8 mouse cellular contexts compared by ENCODE assay signal in genomic region chr17:71474762-71475704, GRCm38 (mm10). TPM values are rescaled to one million over a fixed set of nuclear protein-coding genes. Genes with fewer than 3 reads are reported as not detected.
DNase-seq lines count a peak whose midpoint lies in the region; ATAC-seq and TF ChIP-seq lines count a peak whose summit lies in the region.

Smchd1 (minus strand) TSS chr17:71475343.

- DNase-seq in CH12.LX (ENCODE audit: extremely low read depth) = peak; percentile 89
- peak; percentile 85 for DNase-seq in c-Kit-positive CD71-negative TER-119-negative erythroid progenitor cells, embryonic 14.5 days (ENCODE audit: low read depth)
- DNase-seq in forebrain, embryonic 10.5 days (ENCODE audit: extremely low spot score, low spot score) = peak; percentile 95
- DNase-seq in kidney, postnatal 25 days = peak; percentile 93 to 98
- DNase-seq in liver, embryonic 13.5 days = peak; percentile 93
- DNase-seq in natural killer cell, adult 2 months (ENCODE audit: low spot score in 2 of 2) = peak; percentile 90 to 92

- no peak for TF ChIP-seq EP300 in CH12.LX (IDR thresholded peaks at IDR 0.05; ENCODE audit: low read length)

- H3K4me3 ChIP-seq in CH12.LX (replicated peaks in 1 of 3; ENCODE audit: low read depth in 2 of 3, low read length in 2 of 3, poor library complexity in 1 of 3) = peak within 1 kb of the TSS; percentile 91 to 99 (median 94)
- H3K4me3 ChIP-seq in forebrain, embryonic 10.5 days = peak within 1 kb of the TSS; percentile 82
- peak within 1 kb of the TSS; percentile 68 for H3K4me3 ChIP-seq in heart, embryonic 15.5 days
- peak within 1 kb of the TSS; percentile 96 for H3K4me3 ChIP-seq in liver, embryonic 13.5 days (replicated peaks)
- peak within 1 kb of the TSS; percentile 92 for H3K4me3 ChIP-seq in stomach, embryonic 14.5 days (ENCODE audit: low read depth, low read length)

- 1% methylated on average over 106 of the region's 109 CpGs for WGBS in forebrain, embryonic 10.5 days
- WGBS in heart, embryonic 15.5 days = under 1% methylated on average over 102 of the region's 109 CpGs
- WGBS in liver, embryonic 13.5 days (ENCODE audit: insufficient replicate concordance) = under 1% methylated on average over 92 of the region's 109 CpGs
- under 1% methylated on average over 104 of the region's 109 CpGs for WGBS in stomach, embryonic 14.5 days

- TF ChIP-seq POLR2A in CH12.LX (IDR thresholded peaks at IDR 0.05; ENCODE audit: low read depth, low read length) = peak; percentile 82

- in situ Hi-C loops in CH12.LX (cut with MboI; ENCODE audit: low pct_ligation_motif_present, low pct_unique_long_range_greater_than_20kb, low sequenced_read_pairs) = no loop called here

- H3K79me2 ChIP-seq in CH12.LX (replicated peaks; ENCODE audit: control insufficient read depth, extremely low read depth, insufficient read depth, poor library complexity, severe bottlenecking) = peaks cover 44% of the 10 kb centered on the region

- peak in 1 of 2 experiments; percentile 21; a peak in 1 of 4 replicates for TF ChIP-seq CTCF in CH12.LX (conservative IDR thresholded peaks at IDR 0.05 in 1 of 2, IDR thresholded peaks at IDR 0.05 in 1 of 2; ENCODE audit: low read depth in 2 of 2, low read length in 2 of 2)

- dilution Hi-C loops in CH12.LX (cut with MboI; ENCODE audit: extremely low pct_ligation_motif_present, extremely low pct_unique_long_range_greater_than_20kb, low sequenced_read_pairs) = no loop called here

- no peaks in the 10 kb centered on the region for H3K9me3 ChIP-seq in CH12.LX (replicated peaks; ENCODE audit: low read length)
- no peaks in the 10 kb centered on the region for H3K9me3 ChIP-seq in forebrain, embryonic 10.5 days
- no peaks in the 10 kb centered on the region for H3K9me3 ChIP-seq in heart, embryonic 15.5 days (replicated peaks)
- no peaks in the 10 kb centered on the region for H3K9me3 ChIP-seq in liver, embryonic 13.5 days (replicated peaks)
- no peaks in the 10 kb centered on the region for H3K9me3 ChIP-seq in stomach, embryonic 14.5 days (ENCODE audit: control insufficient read depth, low read depth, low read length)

- H3K27me3 ChIP-seq in CH12.LX (replicated peaks) = peaks cover 2% of the 10 kb centered on the region
- H3K27me3 ChIP-seq in forebrain, embryonic 10.5 days (ENCODE audit: poor library complexity, severe bottlenecking) = no peaks in the 10 kb centered on the region
- no peaks in the 10 kb centered on the region for H3K27me3 ChIP-seq in heart, embryonic 15.5 days
- no peaks in the 10 kb centered on the region for H3K27me3 ChIP-seq in liver, embryonic 13.5 days
- no peaks in the 10 kb centered on the region for H3K27me3 ChIP-seq in stomach, embryonic 14.5 days (ENCODE audit: control insufficient read depth, insufficient read depth, low read length)

- peak; percentile 97 for ATAC-seq in heart, embryonic 15.5 days (replicated peaks; ENCODE audit: insufficient number of reproducible peaks, insufficient read depth, low FRiP score, low read depth)
- ATAC-seq in liver, embryonic 13.5 days (ENCODE audit: low read depth) = peak; percentile 97
- ATAC-seq in stomach, embryonic 14.5 days (ENCODE audit: insufficient number of reproducible peaks, insufficient read depth, low FRiP score, low read depth) = peak; percentile 97

- peak within 1 kb of the TSS; percentile 92 for H3K9ac ChIP-seq in CH12.LX (ENCODE audit: insufficient read depth, low read depth)
- H3K9ac ChIP-seq in heart, embryonic 15.5 days = peak within 1 kb of the TSS; percentile 96
- H3K9ac ChIP-seq in liver, embryonic 13.5 days = peak within 1 kb of the TSS; percentile 96
- H3K9ac ChIP-seq in stomach, embryonic 14.5 days (replicated peaks; ENCODE audit: low read depth, low read length) = peak within 1 kb of the TSS; percentile 90

- peak within 1 kb of the TSS; percentile 91 for H3K4me2 ChIP-seq in CH12.LX (ENCODE audit: insufficient read depth, low read depth, poor library complexity, severe bottlenecking)
- H3K4me2 ChIP-seq in heart, embryonic 15.5 days = peak within 1 kb of the TSS; percentile 86
- H3K4me2 ChIP-seq in liver, embryonic 13.5 days = peak within 1 kb of the TSS; percentile 84
- H3K4me2 ChIP-seq in stomach, embryonic 14.5 days (replicated peaks; ENCODE audit: low read depth, low read length) = peak within 1 kb of the TSS; percentile 64

- H3K4me1 ChIP-seq in CH12.LX (ENCODE audit: control insufficient read depth in 1 of 2, insufficient read depth in 2 of 2) = peaks cover 12 to 39% of the 10 kb centered on the region in 2 experiments
- H3K4me1 ChIP-seq in forebrain, embryonic 10.5 days = peaks cover 25% of the 10 kb centered on the region
- H3K4me1 ChIP-seq in heart, embryonic 15.5 days (replicated peaks) = peaks cover 11% of the 10 kb centered on the region
- H3K4me1 ChIP-seq in liver, embryonic 13.5 days (replicated peaks) = peaks cover 39% of the 10 kb centered on the region
- peaks cover 13% of the 10 kb centered on the region for H3K4me1 ChIP-seq in stomach, embryonic 14.5 days (ENCODE audit: control insufficient read depth, insufficient read depth, low read length)

- TF ChIP-seq RAD21 in CH12.LX (IDR thresholded peaks at IDR 0.05; ENCODE audit: low read depth, low read length) = no peak

- peak within 1 kb of the TSS; percentile 67 for H3K27ac ChIP-seq in CH12.LX (ENCODE audit: insufficient read depth, low read depth)
- peak within 1 kb of the TSS; percentile 99 for H3K27ac ChIP-seq in forebrain, embryonic 10.5 days
- H3K27ac ChIP-seq in heart, embryonic 15.5 days = peak within 1 kb of the TSS; percentile 99
- H3K27ac ChIP-seq in liver, embryonic 13.5 days = peak within 1 kb of the TSS; percentile 96
- peak within 1 kb of the TSS; percentile 99 for H3K27ac ChIP-seq in stomach, embryonic 14.5 days (ENCODE audit: low read length)

- H3K36me3 ChIP-seq in CH12.LX (replicated peaks in 1 of 2; ENCODE audit: control insufficient read depth in 1 of 2, insufficient read depth in 1 of 2, low read length in 1 of 2) = peaks cover 0 to 5% of the 10 kb centered on the region in 2 experiments
- H3K36me3 ChIP-seq in forebrain, embryonic 10.5 days (replicated peaks) = peaks cover 9% of the 10 kb centered on the region
- H3K36me3 ChIP-seq in heart, embryonic 15.5 days = no peaks in the 10 kb centered on the region
- H3K36me3 ChIP-seq in liver, embryonic 13.5 days = no peaks in the 10 kb centered on the region
- H3K36me3 ChIP-seq in stomach, embryonic 14.5 days (ENCODE audit: control insufficient read depth, insufficient read depth, low read length) = no peaks in the 10 kb centered on the region

TF ChIP-seq in CH12.LX, 34 proteins besides CTCF, POLR2A, EP300 and RAD21:
- peak; percentile 77 for TF ChIP-seq NRF1 (IDR thresholded peaks at IDR 0.05; ENCODE audit: low read depth, low read length)
- no peak for TF ChIP-seq JUND (conservative IDR thresholded peaks at IDR 0.05; ENCODE audit: low read depth, low read length)
- TF ChIP-seq CHD1 (IDR thresholded peaks at IDR 0.05; ENCODE audit: low read depth, low read length) = no peak
- TF ChIP-seq TCF12 (IDR thresholded peaks at IDR 0.05; ENCODE audit: low read depth, low read length) = peak; percentile 66
- peak; percentile 89 for TF ChIP-seq ELF1 (IDR thresholded peaks at IDR 0.05; ENCODE audit: low read depth, low read length)
- peak; percentile 80; the same call in 1 of the 2 replicates for TF ChIP-seq NELFE (IDR thresholded peaks at IDR 0.05; ENCODE audit: low read depth, low read length)
- TF ChIP-seq SIN3A (IDR thresholded peaks at IDR 0.05; ENCODE audit: low read length) = peak; percentile 74; the same call in 1 of the 2 replicates
- peak; percentile 58 for TF ChIP-seq IRF4 (IDR thresholded peaks at IDR 0.05; ENCODE audit: low read depth, low read length)
- no peak for TF ChIP-seq RCOR1 (conservative IDR thresholded peaks at IDR 0.05; ENCODE audit: low read depth, low read length)
- 0 out of 2 replicates have a peak, but pooled peaks have one; percentile 63 for TF ChIP-seq KAT2A (IDR thresholded peaks at IDR 0.05; ENCODE audit: insufficient replicate concordance, low read length)
- no peak for TF ChIP-seq SMC3 (IDR thresholded peaks at IDR 0.05; ENCODE audit: low read depth, low read length)
- peak; percentile 52 for TF ChIP-seq ZMIZ1 (IDR thresholded peaks at IDR 0.05; ENCODE audit: low read depth, low read length)
- TF ChIP-seq E2F4 (IDR thresholded peaks at IDR 0.05; ENCODE audit: insufficient replicate concordance, low read depth, low read length) = peak; percentile 78; the same call in 1 of the 2 replicates
- peak; percentile 16; the same call in 1 of the 2 replicates for TF ChIP-seq BHLHE40 (IDR thresholded peaks at IDR 0.05; ENCODE audit: low read depth, low read length)
- 0 out of 2 replicates have a peak, but pooled peaks have one; percentile 7 for TF ChIP-seq MAX (IDR thresholded peaks at IDR 0.05; ENCODE audit: low read length)
- TF ChIP-seq MEF2A (IDR thresholded peaks at IDR 0.05; ENCODE audit: borderline replicate concordance, low read depth, low read length) = peak; percentile 23; the same call in 1 of the 2 replicates
- peak; percentile 90 for TF ChIP-seq UBTF (IDR thresholded peaks at IDR 0.05; ENCODE audit: low read depth, low read length)
- TF ChIP-seq HCFC1 (IDR thresholded peaks at IDR 0.05; ENCODE audit: low read depth, low read length) = peak; percentile 75

RNA-seq across cellular contexts. Expression of gene Smchd1, which starts in this region (rescaled TPM):
- 44.4 and 50.9 TPM in 2 replicates for total RNA-seq in CH12.LX (2012; rRNA removed)
- 73.9 and 87.8 TPM in 2 replicates for total RNA-seq in CH12.LX (2014; rRNA removed)
- 53.3 and 59.4 TPM in 2 replicates for polyA plus RNA-seq in CH12.LX (2012; ENCODE audit: insufficient read length, low read depth)
- 80.0 and 83.1 TPM in 2 replicates for polyA plus RNA-seq in forebrain, embryonic 10.5 days (2016; fragmentation: Nextera tagmentation; extraction: Ambion mirVana)
- 33.2 and 33.3 TPM in 2 replicates for polyA plus RNA-seq in heart, embryonic 15.5 days (2015; fragmentation: Nextera tagmentation; extraction: Ambion mirVana)
- polyA plus RNA-seq in liver, embryonic 13.5 days (2015; fragmentation: Nextera tagmentation; extraction: Ambion mirVana) = 37.2 and 39.3 TPM in 2 replicates
- polyA plus RNA-seq in stomach, embryonic 14.5 days (2014; fragmentation: Nextera tagmentation; extraction: Ambion mirVana) = 107 and 112 TPM in 2 replicates

Comparison
In these comparisons a context has a peak if more than half of its experiments do, and no peak if none do; other contexts are left out.
1. Peak in every context shown above with its lines: DNase-seq, ATAC-seq, H3K4me3 ChIP-seq and H3K27ac ChIP-seq.